Mouse (Mus musculus): ENCODE measurements around the gene Bid.

- no peak for TF ChIP-seq CTCF (IDR thresholded peaks at IDR 0.05; ENCODE audit: insufficient read depth, low read length)
- no peak for TF ChIP-seq POLR2A (IDR thresholded peaks at IDR 0.05; ENCODE audit: borderline replicate concordance, extremely low read depth, low read depth, low read length)
These were observed 40.7 kb upstream of the Bid start for GRCm38 (mm10) chr6:120957331-120957730.
